Mouse (Mus musculus): ENCODE results near the gene Olfr823.
A peak's percentile ranks its signal among the peaks of the same experiment; 100 is the strongest.
"Not testable (repeated sequence)": the region's sequence is repeated elsewhere in the genome, so short reads cannot be mapped to it uniquely, and the experiment has no call there.

The Olfr823 gene

GRCm38 (mm10) chr10:130115283-130115682 lies at the start of gene Olfr823:
TSS of gene Olfr823 (minus strand) at chr10:130115383.
- DNase-seq (ENCODE audit: low read depth, low spot score): not testable (repeated sequence)

DNA sequence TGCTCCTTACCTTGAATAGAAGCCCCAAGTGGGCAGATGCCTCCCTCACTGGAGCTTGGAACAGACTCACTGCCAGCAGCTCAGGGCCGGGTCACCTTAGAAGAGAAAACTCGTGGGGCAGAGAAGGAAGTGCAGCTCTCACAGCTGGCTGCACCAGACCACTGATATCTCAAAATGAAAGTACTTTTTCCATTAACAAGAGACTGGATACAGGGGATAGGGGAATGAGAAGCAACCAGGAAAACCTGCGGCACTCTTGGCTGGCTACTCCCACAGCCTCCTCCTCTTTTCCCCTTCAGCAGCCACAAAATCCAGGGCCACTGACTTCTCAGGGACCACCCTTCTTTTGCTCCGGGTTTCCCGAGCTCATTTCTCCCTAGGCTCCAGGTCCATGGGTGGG lies 28.9 kb upstream of the Olfr823 start:
- DNase-seq (ENCODE audit: low read depth, low spot score): no peak

DNA sequence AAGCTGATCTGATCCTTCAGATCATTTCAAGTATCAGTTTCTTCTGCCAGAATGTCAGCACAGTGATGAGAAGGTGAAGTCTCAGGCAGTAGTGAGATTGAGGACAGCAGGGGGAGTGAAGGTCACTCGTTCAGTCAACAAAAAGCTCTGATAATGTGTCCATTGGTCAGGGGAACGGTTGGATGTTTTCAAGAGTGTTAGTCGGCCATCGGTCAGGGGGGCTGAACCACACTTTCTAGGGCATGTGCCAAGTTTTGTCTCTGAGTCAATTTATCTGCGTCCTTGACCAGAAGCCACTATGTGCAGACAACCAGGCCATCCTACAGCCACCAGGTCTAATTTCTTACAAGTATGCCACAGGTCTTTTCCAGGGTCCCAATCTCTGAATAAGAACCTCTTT lies 27.3 kb upstream of the Olfr823 start:
- DNase-seq (ENCODE audit: low read depth, low spot score): not testable (repeated sequence)

- no peak for DNase-seq (ENCODE audit: low read depth, low spot score)
These were observed 19.6 kb upstream of the Olfr823 start for GRCm38 (mm10) chr10:130134811-130135210.

GRCm38 (mm10) chr10:130129900-130130299 lies 14.7 kb upstream of the Olfr823 start, which contains the start of gene Olfr824:
TSS of gene Olfr824 (minus strand) at chr10:130130000.
- not testable (repeated sequence) for DNase-seq (ENCODE audit: low read depth, low spot score)

- not testable (repeated sequence) for DNase-seq (ENCODE audit: low read depth, low spot score)
These were observed 862 bp upstream of the Olfr823 start for GRCm38 (mm10) chr10:130116045-130116444.

DNA sequence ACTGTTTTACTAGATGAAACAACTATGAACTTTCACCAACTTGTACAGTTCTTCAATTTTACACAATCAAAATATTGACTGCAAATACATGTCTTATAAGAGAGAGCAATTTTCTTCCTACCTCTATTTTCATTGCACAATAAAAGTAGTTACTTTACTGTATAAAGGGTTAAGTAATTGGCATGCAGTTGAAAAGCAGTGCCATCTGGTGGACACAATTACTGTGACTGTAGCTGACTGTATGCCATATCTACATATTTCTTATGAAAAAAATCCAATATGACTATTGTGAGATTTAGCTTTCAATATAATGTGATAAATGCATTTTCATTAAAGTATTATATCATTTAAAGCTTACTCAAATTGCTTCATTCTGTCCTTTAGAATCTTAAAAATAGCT lies 19.1 kb downstream of the Olfr823 start:
- DNase-seq (ENCODE audit: low read depth, low spot score): no peak

- peak; percentile 15 for DNase-seq (ENCODE audit: low read depth, low spot score)
These were observed 22.2 kb downstream of the Olfr823 start for GRCm38 (mm10) chr10:130092838-130093440.

GRCm38 (mm10) chr10:130070910-130071309 lies 44.3 kb downstream of the Olfr823 start, which contains the start of gene Olfr822:
TSS of gene Olfr822 (plus strand) at chr10:130071210.
- no peak for DNase-seq (ENCODE audit: low read depth, low spot score)
